Mouse (Mus musculus): ENCODE data around the gene Sapcd2. TPM values are rescaled to one million over a fixed set of nuclear protein-coding genes. Genes with fewer than 3 reads are reported as not detected.

Sapcd2 gene
- polyA plus RNA-seq, 1 experiment from 2014 or later = 45.5 TPM

Other genes starting within 250 kb of the Sapcd2 start
- 12.6 and 15.3 TPM in 2 replicates for gene Nrarp, start 191.6 kb upstream of the Sapcd2 start, polyA plus RNA-seq (2015; fragmentation: Nextera tagmentation; extraction: Ambion mirVana)
- gene Tor4a, start 175.4 kb upstream of the Sapcd2 start, polyA plus RNA-seq (2015; fragmentation: Nextera tagmentation; extraction: Ambion mirVana) = 4.1 and 4.8 TPM in 2 replicates
- gene Nelfb, start 160.8 kb upstream of the Sapcd2 start, polyA plus RNA-seq (2015; fragmentation: Nextera tagmentation; extraction: Ambion mirVana) = 122 and 124 TPM in 2 replicates
- gene Stpg3, start 157.7 kb upstream of the Sapcd2 start, polyA plus RNA-seq (2015; fragmentation: Nextera tagmentation; extraction: Ambion mirVana) = 0.11 TPM in 1 of 2 replicates, not detected in the other
- gene Fam166a, start 153.6 kb upstream of the Sapcd2 start, polyA plus RNA-seq (2015; fragmentation: Nextera tagmentation; extraction: Ambion mirVana) = not detected in 2 replicates
- gene Tubb4b, start 147.6 kb upstream of the Sapcd2 start, polyA plus RNA-seq (2015; fragmentation: Nextera tagmentation; extraction: Ambion mirVana) = 423 and 425 TPM in 2 replicates
- not detected in 2 replicates for gene Slc34a3, start 138.0 kb upstream of the Sapcd2 start, polyA plus RNA-seq (2015; fragmentation: Nextera tagmentation; extraction: Ambion mirVana)
- not detected in 2 replicates for gene Rnf224, start 135.5 kb upstream of the Sapcd2 start, polyA plus RNA-seq (2015; fragmentation: Nextera tagmentation; extraction: Ambion mirVana)
- 8.6 and 9.2 TPM in 2 replicates for gene Rnf208, start 130.1 kb upstream of the Sapcd2 start, polyA plus RNA-seq (2015; fragmentation: Nextera tagmentation; extraction: Ambion mirVana)
- gene Cysrt1, start 129.9 kb upstream of the Sapcd2 start, polyA plus RNA-seq (2015; fragmentation: Nextera tagmentation; extraction: Ambion mirVana) = not detected in 2 replicates
- gene AL732309.1, start 125.5 kb upstream of the Sapcd2 start, polyA plus RNA-seq (2015; fragmentation: Nextera tagmentation; extraction: Ambion mirVana) = 4.4 and 6.0 TPM in 2 replicates
- gene Tmem203, start 116.9 kb upstream of the Sapcd2 start, polyA plus RNA-seq (2015; fragmentation: Nextera tagmentation; extraction: Ambion mirVana) = 23.6 and 24.2 TPM in 2 replicates
- 7.2 and 8.2 TPM in 2 replicates for gene Tprn, start 109.7 kb upstream of the Sapcd2 start, polyA plus RNA-seq (2015; fragmentation: Nextera tagmentation; extraction: Ambion mirVana)
- 231 and 234 TPM in 2 replicates for gene Ssna1, start 99.9 kb upstream of the Sapcd2 start, polyA plus RNA-seq (2015; fragmentation: Nextera tagmentation; extraction: Ambion mirVana)
- 150 and 154 TPM in 2 replicates for gene Anapc2, start 99.8 kb upstream of the Sapcd2 start, polyA plus RNA-seq (2015; fragmentation: Nextera tagmentation; extraction: Ambion mirVana)
- not detected in 2 replicates for gene Tmem210, start 84.2 kb upstream of the Sapcd2 start, polyA plus RNA-seq (2015; fragmentation: Nextera tagmentation; extraction: Ambion mirVana)
- gene Lrrc26, start 82.4 kb upstream of the Sapcd2 start, polyA plus RNA-seq (2015; fragmentation: Nextera tagmentation; extraction: Ambion mirVana) = not detected in 2 replicates
- gene Grin1, start 53.1 kb upstream of the Sapcd2 start, polyA plus RNA-seq (2015; fragmentation: Nextera tagmentation; extraction: Ambion mirVana) = 0.61 and 0.97 TPM in 2 replicates
- 54.5 and 60.2 TPM in 2 replicates for gene Man1b1, start 40.0 kb upstream of the Sapcd2 start, polyA plus RNA-seq (2015; fragmentation: Nextera tagmentation; extraction: Ambion mirVana)
- gene Dpp7, start 16.0 kb upstream of the Sapcd2 start, polyA plus RNA-seq (2015; fragmentation: Nextera tagmentation; extraction: Ambion mirVana) = 21.3 and 24.7 TPM in 2 replicates
- 11.3 and 13.2 TPM in 2 replicates for gene Uap1l1, start 6.6 kb upstream of the Sapcd2 start, polyA plus RNA-seq (2015; fragmentation: Nextera tagmentation; extraction: Ambion mirVana)
- gene Entpd2, start 23.6 kb downstream of the Sapcd2 start, polyA plus RNA-seq (2015; fragmentation: Nextera tagmentation; extraction: Ambion mirVana) = 0.55 and 0.73 TPM in 2 replicates
- 29.1 and 32.6 TPM in 2 replicates for gene Npdc1, start 27.0 kb downstream of the Sapcd2 start, polyA plus RNA-seq (2015; fragmentation: Nextera tagmentation; extraction: Ambion mirVana)
- gene Fut7, start 50.9 kb downstream of the Sapcd2 start, polyA plus RNA-seq (2015; fragmentation: Nextera tagmentation; extraction: Ambion mirVana) = 0.06 TPM in 1 of 2 replicates, not detected in the other
- gene Abca2, start 56.4 kb downstream of the Sapcd2 start, polyA plus RNA-seq (2015; fragmentation: Nextera tagmentation; extraction: Ambion mirVana) = 3.3 and 3.8 TPM in 2 replicates
- gene Clic3, start 84.5 kb downstream of the Sapcd2 start, polyA plus RNA-seq (2015; fragmentation: Nextera tagmentation; extraction: Ambion mirVana) = 2.2 and 2.5 TPM in 2 replicates
- 35.0 and 37.6 TPM in 2 replicates for gene Paxx, start 88.8 kb downstream of the Sapcd2 start, polyA plus RNA-seq (2015; fragmentation: Nextera tagmentation; extraction: Ambion mirVana)
- gene Ptgds, start 97.7 kb downstream of the Sapcd2 start, polyA plus RNA-seq (2015; fragmentation: Nextera tagmentation; extraction: Ambion mirVana) = 0.80 and 2.5 TPM in 2 replicates
- not detected in 2 replicates for gene Lcn12, start 121.6 kb downstream of the Sapcd2 start, polyA plus RNA-seq (2015; fragmentation: Nextera tagmentation; extraction: Ambion mirVana)
- 69.5 and 79.7 TPM in 2 replicates for gene Fbxw5, start 128.4 kb downstream of the Sapcd2 start, polyA plus RNA-seq (2015; fragmentation: Nextera tagmentation; extraction: Ambion mirVana)
- gene C8g, start 129.4 kb downstream of the Sapcd2 start, polyA plus RNA-seq (2015; fragmentation: Nextera tagmentation; extraction: Ambion mirVana) = 5.5 and 7.2 TPM in 2 replicates
- gene Traf2, start 174.6 kb downstream of the Sapcd2 start, polyA plus RNA-seq (2015; fragmentation: Nextera tagmentation; extraction: Ambion mirVana) = 37.3 and 40.6 TPM in 2 replicates
- gene Edf1, start 185.5 kb downstream of the Sapcd2 start, polyA plus RNA-seq (2015; fragmentation: Nextera tagmentation; extraction: Ambion mirVana) = 330 TPM in 2 replicates
- 4.9 and 5.8 TPM in 2 replicates for gene Mamdc4, start 202.5 kb downstream of the Sapcd2 start, polyA plus RNA-seq (2015; fragmentation: Nextera tagmentation; extraction: Ambion mirVana)
- gene Phpt1, start 202.9 kb downstream of the Sapcd2 start, polyA plus RNA-seq (2015; fragmentation: Nextera tagmentation; extraction: Ambion mirVana) = 163 and 177 TPM in 2 replicates
- 0.85 and 1.0 TPM in 2 replicates for gene Ajm1, start 209.4 kb downstream of the Sapcd2 start, polyA plus RNA-seq (2015; fragmentation: Nextera tagmentation; extraction: Ambion mirVana)
- 76.9 and 83.8 TPM in 2 replicates for gene Rabl6, start 236.2 kb downstream of the Sapcd2 start, polyA plus RNA-seq (2015; fragmentation: Nextera tagmentation; extraction: Ambion mirVana)
- gene Ccdc183, start 245.4 kb downstream of the Sapcd2 start, polyA plus RNA-seq (2015; fragmentation: Nextera tagmentation; extraction: Ambion mirVana) = 0.18 and 0.36 TPM in 2 replicates
- 27.2 and 28.7 TPM in 2 replicates for gene Tmem141, start 249.7 kb downstream of the Sapcd2 start, polyA plus RNA-seq (2015; fragmentation: Nextera tagmentation; extraction: Ambion mirVana)